Mouse (Mus musculus) liver, embryonic 14.5 days (tissue): ENCODE measurements at regions not wholly inside any gene's neighbourhood (a gene's known extent, or its start where the extent isn't known, plus 50 kb on each side); places are given as distances from the start of the nearest gene placed in this dataset.

Experiments used
- ATAC-seq: fragments of 200-750 bp; cut with Nextera tagmentation; 2 replicates; pipeline ENCODE4 v1.8.0; 2017; ENCODE audit warnings: moderate number of reproducible peaks, mild to moderate bottlenecking, moderate library complexity; ENCODE audit not compliant: insufficient read depth
- DNase-seq, 3 experiments: peaks; one replicate each; pipeline ENCODE4 v3.0.0-alpha.2; 2012 to 2013; ENCODE audit warnings: low read depth in 3 of 3, low spot score in 3 of 3
- H3K27ac ChIP-seq: fragments of 300-500 bp; sonication (generic); 2 replicates; pipeline ENCODE4 v1.5.1; 2014; ENCODE audit warnings: moderate library complexity, mild to moderate bottlenecking, control low read depth, inconsistent platforms
- H3K27me3 ChIP-seq: fragments of 300-500 bp; sonication (generic); 2 replicates; pipeline ENCODE4 v1.6.1; 2014; ENCODE audit warnings: mild to moderate bottlenecking, low read length, moderate library complexity; ENCODE audit not compliant: control insufficient read depth, insufficient read depth
- H3K36me3 ChIP-seq: fragments of 300-500 bp; sonication (generic); replicated peaks from 2 replicates; pipeline ENCODE4 v1.6.1; 2014; ENCODE audit warnings: low read depth; ENCODE audit not compliant: control insufficient read depth, insufficient read depth
- H3K4me1 ChIP-seq, 2 experiments: fragments of 200-500 bp in 1 of 2; fragments of 300-500 bp in 1 of 2; sonication (generic) in 1 of 2; replicated peaks; 2 replicates each; pipeline ENCODE4 v1.6.1; 2012 to 2014; ENCODE audit warnings: antibody characterized with exemption in 1 of 2, inconsistent platforms in 1 of 2, low read length in 1 of 2; ENCODE audit not compliant: control insufficient read depth in 2 of 2, insufficient read depth in 2 of 2
- H3K4me2 ChIP-seq: fragments of 300-500 bp; sonication (generic); 2 replicates; pipeline ENCODE4 v1.6.1; 2014; ENCODE audit warnings: low read depth, mild to moderate bottlenecking, control low read depth, moderate library complexity
- H3K4me3 ChIP-seq, 2 experiments: fragments of 200-500 bp in 1 of 2; fragments of 300-500 bp in 1 of 2; sonication (generic) in 1 of 2; 2 replicates each; pipeline ENCODE4 v1.5.1; 2012 to 2014; ENCODE audit warnings: low read depth in 2 of 2, low read length in 2 of 2, mild to moderate bottlenecking in 2 of 2, control low read depth in 1 of 2, inconsistent platforms in 1 of 2, moderate library complexity in 1 of 2; ENCODE audit not compliant: insufficient read depth in 1 of 2
- H3K9ac ChIP-seq: fragments of 300-500 bp; sonication (generic); replicated peaks from 2 replicates; pipeline ENCODE4 v1.6.1; 2014; ENCODE audit warnings: mild to moderate bottlenecking, control low read depth, moderate library complexity
- H3K9me3 ChIP-seq: fragments of 300-500 bp; sonication (generic); 2 replicates; pipeline ENCODE4 v1.6.1; 2016; ENCODE audit warnings: low read length, mixed read lengths; ENCODE audit not compliant: control insufficient read depth
- CTCF ChIP-seq: IDR thresholded peaks from 2 replicates; pipeline ENCODE4 v1.5.1; 2016; ENCODE audit warnings: antibody characterized with exemption, low read depth, control low read depth
- EP300 ChIP-seq: IDR thresholded peaks from 2 replicates; pipeline ENCODE4 v1.6.1; 2016; ENCODE audit warnings: antibody characterized with exemption, low read depth
- WGBS: fragments of 180-500 bp; shearing (Covaris S2); extraction: QIAGEN DNeasy Blood & Tissue Kit; methylation state at CpG from one replicate; pipeline ENCODE4 v1.1.7; 2014; ENCODE audit not compliant: insufficient replicate concordance; 5-methylcytosine and 5-hydroxymethylcytosine counted together

- Histone ChIP-seq H3K4me3 (no peak overlapping the region), H3K4me2 (no peak overlapping the region), H3K9me3 (no peaks in the 10 kb centered on the region), H3K27me3 (no peaks in the 10 kb centered on the region), H3K4me1 (peaks cover 5 to 10% of the 10 kb centered on the region in 2 experiments), H3K27ac (no peak overlapping the region), H3K9ac (no peak overlapping the region), H3K36me3 (no peaks in the 10 kb centered on the region)
- ATAC-seq, result no peak
- no peak for DNase-seq
- TF ChIP-seq EP300, result no peak
- TF ChIP-seq CTCF, result no peak
- WGBS, result 37% methylated on average over 2 of the region's 2 CpGs
These were observed 74.0 kb downstream of the Gm13691 start for GRCm38 (mm10) chr2:84064371-84064770.

- DNase-seq, result no peak
- no peaks in the 10 kb centered on the region for H3K9me3 ChIP-seq
- H3K4me3 ChIP-seq, result no peak overlapping the region
- TF ChIP-seq CTCF (peak; percentile 28; the same call in 1 of the 2 replicates), EP300 (no peak)
- 50% methylated on average over 7 of the region's 7 CpGs for WGBS
- peaks cover 0 to 5% of the 10 kb centered on the region in 2 experiments; a peak in 2 of 4 replicates for H3K4me1 ChIP-seq
- ATAC-seq, result no peak
- no peaks in the 10 kb centered on the region for H3K36me3 ChIP-seq
- H3K4me2 ChIP-seq, result no peak overlapping the region
- no peak overlapping the region for H3K27ac ChIP-seq
- H3K27me3 ChIP-seq, result no peaks in the 10 kb centered on the region
- no peak overlapping the region for H3K9ac ChIP-seq
These were observed 74.7 kb downstream of the Gm13691 start for GRCm38 (mm10) chr2:84065061-84065460.

GRCm38 (mm10) chr2:84065749-84066148, 75.4 kb downstream of the Gm13691 start:
- no peak overlapping the region for H3K27ac ChIP-seq
- no peaks in the 10 kb centered on the region for H3K27me3 ChIP-seq
- DNase-seq (no peak), ATAC-seq (peak; percentile 49)
- H3K36me3 ChIP-seq, result no peaks in the 10 kb centered on the region
- whole genome bisulfite sequencing, result 57% methylated on average over 2 of the region's 2 CpGs
- H3K4me2 ChIP-seq, result no peak overlapping the region
- H3K4me3 ChIP-seq, result no peak overlapping the region
- no peaks in the 10 kb centered on the region for H3K9me3 ChIP-seq
- H3K9ac ChIP-seq, result no peak overlapping the region
- TF ChIP-seq CTCF (no peak), EP300 (no peak)
- peaks cover 0 to 5% of the 10 kb centered on the region in 2 experiments; a peak in 2 of 4 replicates for H3K4me1 ChIP-seq

GRCm38 (mm10) chr2:84066151-84066693, 75.9 kb downstream of the Gm13691 start:
- no peak overlapping the region for H3K27ac ChIP-seq
- TF ChIP-seq CTCF, result no peak
- TF ChIP-seq EP300, result no peak
- H3K4me3 ChIP-seq, result no peak overlapping the region
- H3K36me3 ChIP-seq, result no peaks in the 10 kb centered on the region
- no peak overlapping the region for H3K4me2 ChIP-seq
- peaks cover 0 to 5% of the 10 kb centered on the region in 2 experiments; a peak in 2 of 4 replicates for H3K4me1 ChIP-seq
- DNase-seq, result no peak
- no peaks in the 10 kb centered on the region for H3K9me3 ChIP-seq
- ATAC-seq, result no peak
- H3K9ac ChIP-seq, result no peak overlapping the region
- 67% methylated on average over 3 of the region's 3 CpGs for WGBS
- no peaks in the 10 kb centered on the region for H3K27me3 ChIP-seq

- no peak overlapping the region for H3K4me2 ChIP-seq
- H3K27me3 ChIP-seq, result no peaks in the 10 kb centered on the region
- no peak overlapping the region for H3K9ac ChIP-seq
- no peaks in the 10 kb centered on the region for H3K36me3 ChIP-seq
- no peaks in the 10 kb centered on the region for H3K9me3 ChIP-seq
- H3K4me1 ChIP-seq, result peaks cover 0 to 2% of the 10 kb centered on the region in 2 experiments; a peak in 2 of 4 replicates
- no peak for TF ChIP-seq CTCF
- TF ChIP-seq EP300, result no peak
- no peak overlapping the region for H3K27ac ChIP-seq
- no peak for DNase-seq
- H3K4me3 ChIP-seq, result no peak overlapping the region
- WGBS, result 55% methylated on average over 6 of the region's 6 CpGs
- no peak for ATAC-seq
These were observed 76.6 kb downstream of the Gm13691 start for GRCm38 (mm10) chr2:84066785-84067526.
